23 mouse cellular contexts compared by ENCODE assay signal in the genomic region with DNA sequence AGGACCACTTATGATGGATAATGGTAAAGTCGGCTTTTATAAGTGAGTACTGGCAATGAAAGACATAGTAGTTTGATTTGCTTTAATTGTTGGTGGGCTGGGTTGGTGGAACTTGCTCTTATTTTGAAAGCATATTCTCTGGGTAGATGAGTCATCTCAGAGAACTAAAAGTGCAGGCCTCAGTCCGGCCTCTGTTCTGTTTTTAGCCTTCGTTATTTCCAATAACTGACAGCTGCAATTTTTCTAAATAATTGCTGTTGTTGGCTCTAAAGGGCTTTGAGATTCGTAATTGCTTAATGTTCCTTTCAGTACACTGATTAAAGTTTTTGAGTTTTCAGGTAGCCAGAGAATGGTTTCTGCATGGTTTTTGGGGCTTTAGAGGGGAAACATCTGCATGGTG.
DNase-seq lines count a peak whose midpoint lies in the region; ATAC-seq and TF ChIP-seq lines count a peak whose summit lies in the region.
"Had no signal": no experiment of that assay in that cellular context is flagged by ENCODE, and none has a peak within 500 bp of the region (broad histone marks: within the 10 kb centered on the region; RNA-seq: fewer than 3 reads in every experiment).

No protein-coding gene starts in this region.

- intact Hi-C loops in heart, postnatal 14 days (cut with DNase I) = loop anchor here (5.0 kb wide), 1 partner anchor 257 kb away; no protein-coding TSS in a partner anchor

- H3K4me1 ChIP-seq in heart, embryonic 16.5 days (ENCODE audit: control insufficient read depth, insufficient read depth, low read length) = no peaks in the 10 kb centered on the region
- no peaks in the 10 kb centered on the region for H3K4me1 ChIP-seq in small intestine, adult 2 months (ENCODE audit: control insufficient read depth, insufficient read depth, insufficient read length, low read length)

- TF ChIP-seq POLR2A in small intestine, adult 2 months (IDR thresholded peaks at IDR 0.05; ENCODE audit: low read depth, low read length) = no peak

- TF ChIP-seq CTCF in small intestine, adult 2 months (IDR thresholded peaks at IDR 0.05; ENCODE audit: extremely low read depth, insufficient read length, insufficient replicate concordance, low read depth, low read length) = no peak

- H3K4me3 ChIP-seq in heart, embryonic 16.5 days (ENCODE audit: low read length) = no peak overlapping the region
- no peak overlapping the region for H3K4me3 ChIP-seq in small intestine, adult 2 months (ENCODE audit: low read depth, low read length)
- H3K4me3 ChIP-seq: heart, embryonic 13.5 days; hindbrain, embryonic 12.5 days; limb, embryonic 12.5 days; liver, embryonic 13.5 days; megakaryocyte, embryonic 14.5 days had no signal

- peak; percentile 40 for DNase-seq in gastrocnemius, adult 18-20 months (ENCODE audit: low spot score)
- DNase-seq in gastrocnemius, postnatal 10 days = no peak
- DNase-seq in heart, postnatal 14 days = no peak
- peak; percentile 19 for DNase-seq in testis, postnatal 10 days (ENCODE audit: low spot score)
- no peak for DNase-seq in testis, postnatal 14 days (ENCODE audit: low spot score)
- DNase-seq in frontal cortex, postnatal 36 days (ENCODE audit: low spot score in 2 of 2) = no peak
- DNase-seq: adrenal gland, adult 2 months; cerebellum, adult 11 months; cerebellum, postnatal 14 days; kidney, adult 9 months; liver, embryonic 13.5 days; lung, embryonic 14.5 days; midbrain, embryonic 14.5 days; right cerebral cortex, postnatal 14 days; thymus, adult 2 months had no signal

- 51% methylated on average over 4 of the region's 4 CpGs for WGBS in heart, embryonic 16.5 days
- 67% methylated on average over 4 of the region's 4 CpGs for WGBS in small intestine, adult 2 months

- ATAC-seq in heart, embryonic 16.5 days (replicated peaks; ENCODE audit: extremely low read depth, insufficient read depth, low FRiP score) = no peak
- ATAC-seq: forebrain, embryonic 16.5 days; inflammation-experienced regulatory T-cells, adult 6 months had no signal

- H3K36me3 ChIP-seq in heart, embryonic 16.5 days (ENCODE audit: control insufficient read depth, insufficient read depth) = no peaks in the 10 kb centered on the region
- no peaks in the 10 kb centered on the region for H3K36me3 ChIP-seq in small intestine, adult 2 months (ENCODE audit: control insufficient read depth, insufficient read depth, low read length)
- H3K36me3 ChIP-seq: heart, embryonic 13.5 days; hindbrain, embryonic 12.5 days; limb, embryonic 12.5 days; liver, embryonic 13.5 days had no signal

- H3K4me2 ChIP-seq in heart, embryonic 16.5 days (ENCODE audit: low read depth, low read length) = no peak overlapping the region
- H3K4me2 ChIP-seq: heart, embryonic 13.5 days; hindbrain, embryonic 12.5 days; limb, embryonic 12.5 days; liver, embryonic 13.5 days; lung, embryonic 14.5 days had no signal

- H3K9ac ChIP-seq in heart, embryonic 16.5 days (ENCODE audit: low read length) = no peak overlapping the region
- H3K9ac ChIP-seq: heart, embryonic 13.5 days; hindbrain, embryonic 12.5 days; limb, embryonic 12.5 days; liver, embryonic 13.5 days; lung, embryonic 14.5 days had no signal

- H3K27ac ChIP-seq in heart, embryonic 16.5 days (ENCODE audit: low read length) = peak overlapping the region; percentile 11; the same call in 1 of the 2 replicates
- peak overlapping the region; percentile 4; the same call in 1 of the 2 replicates for H3K27ac ChIP-seq in small intestine, adult 2 months (ENCODE audit: insufficient read depth, low read depth, low read length)
- H3K27ac ChIP-seq: heart, embryonic 13.5 days; hindbrain, embryonic 12.5 days; limb, embryonic 12.5 days; liver, embryonic 13.5 days had no signal

- no peaks in the 10 kb centered on the region for H3K9me3 ChIP-seq in heart, embryonic 16.5 days (replicated peaks; ENCODE audit: control insufficient read depth, low read length)
- H3K9me3 ChIP-seq: heart, embryonic 13.5 days; hindbrain, embryonic 12.5 days; limb, embryonic 12.5 days; liver, embryonic 13.5 days; megakaryocyte, embryonic 14.5 days had no signal

- no peaks in the 10 kb centered on the region for H3K27me3 ChIP-seq in heart, embryonic 16.5 days (ENCODE audit: control insufficient read depth, insufficient read depth, low read length)
- no peaks in the 10 kb centered on the region for H3K27me3 ChIP-seq in small intestine, adult 2 months (ENCODE audit: control insufficient read depth, insufficient read depth, low read length)
- H3K27me3 ChIP-seq: hindbrain, embryonic 12.5 days; limb, embryonic 12.5 days; megakaryocyte, embryonic 14.5 days had no signal

Comparison
In these comparisons a context has a peak if more than half of its experiments do, and no peak if none do; other contexts are left out.
1. DNase-seq: peak in gastrocnemius, adult 18-20 months (single experiment) and testis, postnatal 10 days (single experiment); none in gastrocnemius, postnatal 10 days (single experiment), heart, postnatal 14 days (0 of 2), testis, postnatal 14 days (single experiment) and frontal cortex, postnatal 36 days (0 of 2).